Mouse (Mus musculus): ENCODE data around the gene Rin3.

Rin3 gene

DNA sequence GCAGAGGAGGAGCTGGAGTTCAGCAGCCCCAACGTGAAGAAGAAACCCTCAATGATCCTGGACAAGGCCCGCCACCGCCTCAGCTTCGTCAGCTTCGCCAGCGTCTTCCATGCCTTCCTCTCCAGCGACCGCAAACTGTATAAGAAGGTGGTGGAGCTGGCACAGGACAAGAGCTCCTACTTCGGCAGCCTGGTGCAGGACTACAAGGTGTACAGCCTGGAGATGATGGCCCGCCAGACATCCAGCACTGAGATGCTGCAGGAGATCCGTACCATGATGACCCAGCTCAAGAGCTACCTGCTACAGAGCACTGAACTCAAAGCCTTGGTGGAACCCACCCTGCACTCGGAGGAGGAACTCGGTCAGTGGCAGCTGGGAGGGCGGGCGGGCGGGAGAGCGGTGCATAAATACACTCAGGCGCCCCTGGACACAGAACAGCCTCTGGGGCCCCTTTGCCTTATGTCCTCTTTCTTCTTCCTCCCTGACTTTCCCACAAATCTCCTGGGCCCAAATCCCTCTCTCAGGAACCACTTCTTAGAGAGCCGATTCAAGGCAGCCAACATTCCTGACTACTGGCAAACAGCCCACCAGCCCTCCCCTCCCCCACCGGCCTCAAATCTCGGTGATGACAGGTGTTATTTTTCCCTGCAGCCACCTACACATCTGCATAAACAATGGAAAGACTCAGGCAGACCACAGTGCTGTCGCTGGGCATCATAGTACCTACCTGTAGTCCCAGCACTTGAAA is 86.8 kb downstream of the Rin3 start:
- peak; percentile 16 for DNase-seq (ENCODE audit: low read depth, low spot score)

DNA sequence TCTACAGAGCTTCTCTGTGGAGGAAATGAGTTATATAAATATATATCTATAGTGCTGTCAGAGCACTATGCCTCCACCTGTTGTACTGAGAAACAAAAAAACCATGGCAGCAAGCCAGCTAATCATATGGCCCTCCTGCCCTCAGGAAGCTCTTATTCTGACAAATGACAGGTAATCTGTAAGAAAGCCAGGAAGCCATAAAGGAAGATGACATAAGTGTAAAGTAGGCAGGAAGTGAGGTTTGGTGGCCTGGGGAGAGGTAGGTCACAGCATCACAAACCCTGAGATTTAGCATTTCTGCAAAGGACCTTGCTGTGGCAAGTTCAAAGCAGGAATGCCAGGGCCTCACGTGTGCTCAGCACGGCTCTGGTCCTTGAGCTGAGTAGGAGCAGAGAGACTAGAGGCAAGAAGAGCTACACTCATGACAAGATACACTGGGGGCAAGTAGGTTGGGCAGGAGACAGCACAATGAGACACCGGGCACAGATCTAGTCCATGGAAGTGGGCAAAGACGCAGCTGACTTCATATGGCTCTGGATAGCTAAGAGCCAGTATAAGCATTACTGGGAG is 88.2 kb downstream of the Rin3 start:
- no peak for DNase-seq (ENCODE audit: low read depth, low spot score)

DNA sequence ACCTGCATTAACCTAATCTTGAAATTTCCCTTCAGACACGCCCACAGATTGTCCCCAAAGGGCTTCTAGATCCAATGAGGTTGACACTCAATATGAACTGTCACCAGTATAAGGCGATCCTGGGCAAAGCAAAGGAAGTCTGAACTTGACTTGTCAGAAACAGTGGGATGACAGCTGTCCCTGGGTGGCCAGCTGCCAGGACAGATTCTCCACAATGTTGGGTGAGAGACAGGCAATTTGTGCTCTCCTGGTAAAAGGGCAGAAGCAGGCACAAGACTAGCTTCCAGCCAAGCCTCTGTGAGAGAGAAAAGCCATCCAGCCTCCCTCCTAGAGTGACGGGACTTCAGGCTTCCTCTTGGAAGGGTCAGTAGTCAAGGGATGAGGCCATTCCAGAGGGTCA is 89.5 kb downstream of the Rin3 start:
- DNase-seq (ENCODE audit: low read depth, low spot score), result no peak

DNA sequence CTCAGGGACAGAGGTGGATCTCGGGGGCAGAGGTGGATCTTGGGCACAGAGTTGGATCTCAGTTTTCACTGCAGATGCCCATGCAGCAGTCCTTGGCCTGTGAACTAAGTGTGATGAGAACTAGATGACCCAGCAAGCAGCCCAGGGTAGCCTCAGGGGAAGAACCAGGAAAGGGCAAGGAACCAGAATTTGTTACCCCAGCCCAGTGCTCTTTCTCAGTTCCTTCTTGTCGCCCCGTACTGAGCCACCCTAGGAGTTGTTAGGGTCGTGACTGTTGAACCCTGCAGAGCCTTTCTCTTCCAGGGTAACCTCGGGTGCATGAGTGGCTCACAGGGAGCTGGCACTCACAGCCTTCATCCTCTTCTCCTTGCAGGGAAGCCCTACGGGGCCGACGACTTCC is 99.3 kb downstream of the Rin3 start:
- DNase-seq (ENCODE audit: low read depth, low spot score), result no peak

DNA sequence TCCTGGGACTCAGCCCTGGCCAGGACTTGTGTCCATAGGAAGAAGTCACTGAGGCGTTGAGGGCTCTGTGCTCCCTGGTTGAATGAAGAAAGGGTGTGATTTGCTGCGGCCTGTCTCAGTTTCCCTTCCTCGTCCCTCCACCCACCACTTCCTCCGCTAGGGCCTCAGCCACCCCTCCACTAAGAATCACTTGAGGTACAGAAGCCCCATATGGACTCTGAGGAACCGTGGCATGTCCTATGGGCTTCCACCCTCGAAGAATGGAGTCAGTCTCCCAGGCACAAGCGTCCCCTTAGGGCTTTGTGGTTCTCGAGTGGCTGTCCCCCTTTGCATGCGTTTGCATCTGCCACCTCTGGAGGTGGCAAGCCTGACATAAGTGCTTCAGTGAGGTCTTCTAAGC is 100.4 kb downstream of the Rin3 start:
- DNase-seq (ENCODE audit: low read depth, low spot score), result no peak

DNA sequence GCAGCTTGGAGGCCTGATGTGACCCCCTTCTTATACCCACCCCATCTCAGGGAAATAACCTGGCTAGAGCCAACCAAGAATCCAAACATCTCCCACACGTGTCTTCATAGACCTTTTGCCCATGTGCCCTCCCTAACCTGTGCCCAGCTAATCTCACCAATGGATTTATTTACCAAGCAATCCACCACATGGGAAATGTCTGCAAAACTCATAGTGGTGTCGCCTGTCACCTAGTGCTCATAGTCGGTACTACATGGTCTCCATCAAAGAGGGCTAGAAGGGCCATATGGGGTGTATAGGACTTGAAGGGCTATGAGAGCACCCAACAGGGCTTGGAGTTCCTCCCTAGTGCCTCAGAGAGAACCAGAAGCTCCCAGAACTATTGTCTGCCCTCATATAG is 102.0 kb downstream of the Rin3 start:
- peak; percentile 54 for DNase-seq (ENCODE audit: low read depth, low spot score)

DNA sequence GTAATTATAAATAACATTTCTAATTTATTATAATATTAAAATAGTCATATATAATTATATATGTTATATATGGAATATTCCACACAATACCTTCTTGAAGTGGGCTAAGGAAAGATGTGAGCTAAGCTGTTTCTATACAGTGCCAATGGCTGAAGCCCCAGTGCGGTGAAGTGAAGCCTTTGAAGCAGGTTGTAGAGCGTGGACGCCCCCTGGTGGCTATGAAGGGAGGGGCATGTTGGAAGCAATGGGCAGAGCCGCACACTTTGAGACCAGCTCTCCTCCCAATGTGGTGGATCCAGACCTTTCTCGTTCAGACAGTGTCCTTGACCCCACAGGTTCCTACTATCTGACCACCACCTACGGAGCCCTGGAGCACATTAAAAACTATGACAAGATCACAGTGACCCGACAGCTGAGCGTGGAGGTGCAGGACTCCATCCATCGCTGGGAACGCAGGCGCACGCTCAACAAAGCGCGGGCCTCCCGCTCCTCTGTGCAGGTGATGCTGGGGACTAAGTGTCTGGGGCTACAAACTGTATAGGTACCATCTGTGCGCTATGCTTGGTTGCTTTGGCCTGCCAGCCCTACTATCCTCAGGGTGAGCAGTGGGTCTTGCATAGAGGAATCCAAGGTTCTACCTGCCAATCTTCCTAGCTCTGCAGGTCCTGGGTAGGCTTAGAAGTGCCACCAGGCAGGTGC is 104.5 kb downstream of the Rin3 start:
- DNase-seq (ENCODE audit: low read depth, low spot score), result peak; percentile 82

DNA sequence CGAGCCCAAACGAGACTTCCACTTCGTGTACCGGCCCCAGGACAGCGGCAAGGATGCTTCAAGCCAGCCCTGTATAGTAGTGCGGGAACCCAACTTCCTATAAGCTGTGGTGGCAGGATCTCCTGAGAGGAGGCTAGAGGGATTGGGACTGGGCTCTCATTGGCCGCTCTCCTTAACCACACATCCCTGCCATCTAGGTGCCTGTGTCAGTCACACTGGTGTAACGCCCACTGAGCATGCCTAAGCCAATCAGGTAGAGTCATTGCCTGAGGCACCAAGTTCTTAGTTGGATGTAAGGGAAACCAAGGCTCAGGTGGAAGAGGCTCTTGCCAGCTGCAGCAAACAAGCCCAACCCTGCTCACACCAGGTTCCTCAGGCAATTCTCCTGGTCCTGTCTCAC is 107.2 kb downstream of the Rin3 start:
- no peak for DNase-seq (ENCODE audit: low read depth, low spot score)

DNA sequence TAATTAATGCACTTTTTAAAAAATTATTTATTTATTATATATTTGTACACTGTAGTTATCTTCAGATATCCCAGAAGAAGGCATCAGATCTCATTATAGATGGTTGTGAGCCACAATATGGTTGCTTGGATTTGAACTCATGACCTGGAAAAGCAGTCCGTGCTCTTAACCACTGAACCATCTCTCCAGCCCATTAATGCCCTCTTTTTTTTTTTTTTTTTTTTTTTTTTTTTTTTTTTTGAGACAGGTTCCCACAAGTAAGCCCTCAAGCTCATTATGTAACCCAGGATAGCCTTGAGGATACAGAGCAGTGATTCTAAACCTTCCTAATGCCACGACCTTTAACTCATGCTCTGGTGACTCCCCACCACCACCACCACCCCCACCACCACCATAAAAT is 108.3 kb downstream of the Rin3 start:
- DNase-seq (ENCODE audit: low read depth, low spot score), result no peak

DNA sequence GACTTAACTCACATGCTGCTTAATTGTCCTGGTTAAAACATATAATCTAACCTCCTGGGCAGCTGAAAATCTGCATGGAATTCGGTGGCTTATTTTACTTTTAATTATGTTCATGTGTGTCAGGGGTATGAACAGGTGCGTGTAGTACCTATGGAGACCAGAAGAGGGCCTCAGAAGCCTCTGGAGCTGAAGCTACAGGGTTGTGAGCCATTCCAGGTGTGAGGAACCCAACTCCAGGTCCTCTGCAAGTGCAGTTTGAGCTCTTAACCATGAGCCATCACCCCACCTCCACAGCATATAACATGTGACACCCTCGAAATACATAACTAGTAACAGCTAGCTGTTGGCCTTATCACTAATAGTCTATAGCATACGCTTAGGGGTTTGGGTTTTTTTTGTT is 109.1 kb downstream of the Rin3 start:
- DNase-seq (ENCODE audit: low read depth, low spot score), result peak; percentile 44

DNA sequence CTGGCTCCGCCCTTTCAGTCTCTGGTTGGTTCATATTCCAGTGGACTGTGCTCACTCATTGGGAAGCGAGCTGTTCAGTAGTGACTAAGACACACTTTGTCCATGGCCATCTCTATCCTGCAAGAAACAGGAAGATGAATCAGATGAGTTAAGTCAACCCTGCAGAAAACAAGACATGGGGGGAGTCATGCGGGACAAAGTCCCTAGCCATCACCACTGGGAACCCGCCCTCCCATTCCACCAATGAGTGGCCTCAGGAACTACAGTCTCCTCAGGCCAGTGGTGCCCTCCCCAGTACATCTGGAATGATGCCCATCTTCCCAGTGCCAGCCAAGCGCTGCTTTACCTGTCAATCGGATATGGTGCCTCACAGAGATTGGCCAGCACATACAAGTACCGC is 111.6 kb downstream of the Rin3 start:
- DNase-seq (ENCODE audit: low read depth, low spot score), result no peak

DNA sequence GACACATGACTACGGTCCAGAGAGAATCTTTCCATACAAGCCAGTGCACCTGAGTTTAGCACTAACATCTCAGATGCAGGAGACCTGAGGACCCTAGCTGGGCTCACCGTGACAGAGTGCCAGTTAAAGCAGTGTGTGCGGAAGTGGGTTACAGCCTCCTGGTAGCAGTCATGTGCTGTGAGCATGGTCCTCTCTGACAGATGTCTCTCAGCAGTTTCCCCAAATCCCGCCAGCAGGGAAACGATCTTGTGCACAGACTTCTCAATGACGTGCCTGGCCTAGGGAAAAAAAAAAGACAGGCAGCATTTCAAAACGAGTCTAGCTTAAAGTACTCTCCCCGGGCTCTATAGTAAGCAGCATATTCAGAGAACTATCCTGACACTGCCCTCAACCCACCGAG is 112.7 kb downstream of the Rin3 start:
- no peak for DNase-seq (ENCODE audit: low read depth, low spot score)

DNA sequence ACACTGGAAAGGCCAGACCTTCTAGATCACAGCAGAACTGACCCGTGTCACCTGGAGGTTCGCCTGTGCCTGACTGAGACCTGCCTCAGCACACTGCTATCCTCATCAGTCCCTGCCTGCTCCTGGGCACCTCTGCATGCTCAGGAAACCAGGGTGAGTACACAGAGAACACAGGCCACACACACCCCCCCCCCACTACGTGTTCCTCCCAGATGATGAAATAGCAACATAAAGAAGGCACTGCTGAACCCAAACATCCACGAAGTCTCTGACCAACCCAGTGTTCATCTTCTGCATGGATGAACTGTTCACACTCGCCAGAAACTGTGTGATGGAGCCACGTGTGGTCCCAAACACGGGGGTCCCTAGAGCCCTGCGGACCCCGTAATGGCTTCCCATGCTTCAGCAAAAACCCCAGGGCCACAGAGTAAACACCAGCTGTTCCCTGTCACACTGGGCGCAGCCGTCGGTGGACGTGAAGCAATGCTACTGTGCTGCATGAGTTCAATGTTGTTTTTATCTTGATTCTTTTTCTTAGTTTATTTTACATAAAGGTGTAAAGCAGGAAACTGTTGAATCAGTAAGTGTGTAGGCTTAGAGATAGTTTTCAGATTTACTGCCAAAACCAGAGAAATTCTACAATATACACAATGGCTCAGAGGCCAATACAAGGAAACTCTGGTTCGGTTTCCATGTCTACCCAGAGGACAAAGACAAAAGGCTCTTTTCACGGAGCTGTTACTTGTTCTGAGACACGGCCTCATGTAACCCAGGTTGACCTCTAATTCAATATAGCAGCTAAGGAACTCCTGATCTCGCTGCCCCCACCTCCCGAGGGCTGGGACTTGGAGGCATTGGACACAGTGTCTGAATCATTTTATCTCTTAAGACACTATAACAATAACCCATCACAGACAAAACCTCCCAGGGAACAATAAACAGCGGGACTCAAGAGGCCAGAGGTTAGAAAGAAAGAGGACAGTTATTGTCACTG is 113.4 kb downstream of the Rin3 start:
- DNase-seq (ENCODE audit: low read depth, low spot score), result no peak

DNA sequence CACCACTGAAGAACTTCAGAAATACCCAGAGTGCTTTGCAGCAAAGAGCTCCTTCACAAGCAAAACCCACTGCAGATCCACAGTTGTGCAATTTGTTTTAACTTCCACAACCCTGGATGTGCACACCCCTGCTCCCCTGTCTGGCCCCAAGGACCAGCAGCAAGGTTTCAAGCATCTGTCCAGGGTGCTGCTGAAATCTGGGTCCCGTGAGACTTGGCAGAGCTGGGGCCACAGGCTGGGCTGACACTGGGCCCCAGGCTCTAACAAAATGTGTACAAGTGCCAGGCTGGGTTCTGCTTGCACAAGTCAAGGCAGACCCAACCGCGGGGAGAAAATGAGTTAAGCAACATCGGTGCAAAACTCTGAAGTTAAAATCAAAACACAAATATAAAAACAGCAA is 115.7 kb downstream of the Rin3 start:
- no peak for DNase-seq (ENCODE audit: low read depth, low spot score)

DNA sequence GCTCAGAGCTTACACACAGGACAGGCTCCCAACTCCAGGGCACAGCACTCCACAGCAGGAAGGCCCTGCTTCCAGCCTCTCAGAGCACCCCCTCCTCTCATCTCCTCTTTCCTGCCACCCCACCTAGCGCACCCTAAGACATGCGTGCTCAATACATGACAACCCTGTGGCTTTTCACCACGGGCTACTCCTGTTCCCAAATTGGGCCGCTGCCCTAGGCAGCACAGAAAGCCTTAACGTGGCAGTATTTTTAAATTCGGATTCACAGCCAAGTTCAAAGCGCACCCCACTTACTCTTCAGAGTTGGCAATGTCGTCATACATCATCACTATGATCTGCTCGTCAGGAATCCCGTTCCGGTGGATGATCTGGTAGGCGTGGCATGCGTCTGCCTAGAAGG is 130.3 kb downstream of the Rin3 start:
- no peak for DNase-seq (ENCODE audit: low read depth, low spot score)

DNA sequence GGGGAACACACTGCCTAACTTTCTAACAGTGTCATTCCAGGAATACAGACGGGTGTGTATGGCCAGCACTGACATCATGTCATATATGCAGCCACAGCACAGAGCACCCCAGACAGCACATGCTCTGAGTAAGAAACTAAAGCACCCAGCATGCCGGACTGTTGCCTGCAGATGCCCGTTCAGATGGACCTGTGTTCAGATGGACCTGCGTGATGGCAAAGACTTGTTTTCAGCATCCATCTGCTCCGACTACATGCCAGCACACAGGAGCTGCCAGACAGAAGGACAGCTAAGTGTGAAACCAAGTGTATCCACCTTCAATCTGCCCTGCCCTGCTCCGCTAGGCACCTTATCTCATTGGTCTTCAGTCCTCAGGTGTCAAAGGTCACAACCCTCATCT is 131.8 kb downstream of the Rin3 start:
- DNase-seq (ENCODE audit: low read depth, low spot score), result no peak

DNA sequence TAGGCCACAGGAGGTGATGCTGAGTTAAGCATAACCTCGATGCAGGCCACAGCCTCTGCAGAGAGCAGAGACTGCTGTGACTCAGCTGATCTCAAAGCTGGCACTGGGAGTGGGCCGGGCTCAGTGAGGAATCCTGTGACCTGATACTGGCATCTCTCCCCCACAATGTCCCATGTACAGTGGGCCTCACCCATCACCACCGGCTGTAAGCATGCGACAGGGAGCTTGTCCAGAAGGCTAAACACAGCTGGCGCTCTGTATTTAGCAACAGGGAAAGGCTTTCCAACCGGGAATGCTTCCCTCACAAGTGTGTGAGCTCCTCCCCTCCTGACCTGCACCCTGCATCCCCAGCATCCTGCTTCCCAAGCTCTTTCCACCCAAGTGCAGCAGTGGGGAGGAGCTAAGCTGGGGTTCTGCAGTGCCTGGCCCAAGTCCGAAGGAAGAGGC is 133.6 kb downstream of the Rin3 start:
- no peak for DNase-seq (ENCODE audit: low read depth, low spot score)

DNA sequence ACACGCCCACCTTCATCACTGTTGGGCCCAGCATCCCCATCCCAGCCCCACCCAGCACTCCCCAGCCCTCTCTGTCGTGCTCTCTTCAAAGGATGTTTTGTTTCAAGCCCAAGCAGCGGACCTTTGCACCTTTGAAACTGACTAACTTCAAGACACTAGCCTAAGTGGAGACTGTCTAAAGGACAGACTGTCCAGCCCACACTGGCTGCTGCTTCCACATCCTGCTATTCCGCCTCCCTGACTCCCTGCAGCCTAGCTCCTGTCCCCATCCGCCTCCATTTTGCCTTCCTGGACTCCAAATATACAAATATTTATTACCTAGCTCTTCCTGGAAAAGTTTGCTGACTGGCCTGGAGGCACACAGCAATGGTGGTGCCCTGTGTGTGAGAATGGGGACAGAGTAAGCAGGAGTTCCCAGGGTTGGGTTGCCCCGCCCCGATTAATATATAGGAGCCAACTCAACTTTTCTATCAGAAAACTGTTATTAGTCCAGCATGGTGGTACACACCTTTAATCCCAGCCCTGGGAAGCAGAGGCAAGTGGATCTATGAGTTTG is 134.2 kb downstream of the Rin3 start:
- DNase-seq (ENCODE audit: low read depth, low spot score), result no peak

DNA sequence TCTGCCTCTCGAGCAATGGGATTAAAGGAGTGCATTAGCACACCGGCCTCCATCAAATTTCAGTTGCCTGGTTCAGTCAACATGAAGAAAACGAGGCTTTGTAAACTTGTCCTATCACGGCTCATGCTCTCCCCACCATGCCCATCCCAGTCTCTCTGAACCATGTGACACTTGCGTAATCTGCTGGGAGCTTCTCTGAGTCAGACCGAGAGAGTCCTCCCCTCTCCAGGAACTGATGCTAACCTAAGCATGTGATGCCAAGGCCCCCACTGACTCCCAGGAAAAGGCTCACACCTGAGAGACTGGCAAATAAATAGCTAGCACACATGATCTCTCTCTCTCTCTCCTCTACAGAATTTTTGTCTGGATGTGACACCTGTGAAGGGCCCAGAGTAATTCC is 134.9 kb downstream of the Rin3 start:
- DNase-seq (ENCODE audit: low read depth, low spot score), result no peak

DNA sequence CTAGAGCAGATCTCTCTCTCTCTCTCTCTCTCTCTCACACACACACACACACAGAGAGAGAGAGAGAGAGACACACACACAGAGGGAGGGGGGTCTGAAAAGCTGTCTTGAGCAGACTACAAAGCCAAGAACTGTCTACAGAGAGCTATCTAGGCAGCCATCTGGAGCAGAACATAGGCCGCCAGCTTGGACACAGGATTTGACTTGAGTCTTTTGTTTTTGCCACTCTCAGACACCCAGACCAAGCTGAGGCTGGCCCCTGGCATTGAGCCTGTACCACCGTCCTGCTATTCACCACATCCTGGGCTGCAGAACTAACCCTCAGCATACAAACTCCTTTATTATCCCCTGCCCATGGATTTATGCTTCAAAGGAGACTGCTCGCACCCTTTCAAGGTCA is 136.7 kb downstream of the Rin3 start:
- DNase-seq (ENCODE audit: low read depth, low spot score), result no peak

DNA sequence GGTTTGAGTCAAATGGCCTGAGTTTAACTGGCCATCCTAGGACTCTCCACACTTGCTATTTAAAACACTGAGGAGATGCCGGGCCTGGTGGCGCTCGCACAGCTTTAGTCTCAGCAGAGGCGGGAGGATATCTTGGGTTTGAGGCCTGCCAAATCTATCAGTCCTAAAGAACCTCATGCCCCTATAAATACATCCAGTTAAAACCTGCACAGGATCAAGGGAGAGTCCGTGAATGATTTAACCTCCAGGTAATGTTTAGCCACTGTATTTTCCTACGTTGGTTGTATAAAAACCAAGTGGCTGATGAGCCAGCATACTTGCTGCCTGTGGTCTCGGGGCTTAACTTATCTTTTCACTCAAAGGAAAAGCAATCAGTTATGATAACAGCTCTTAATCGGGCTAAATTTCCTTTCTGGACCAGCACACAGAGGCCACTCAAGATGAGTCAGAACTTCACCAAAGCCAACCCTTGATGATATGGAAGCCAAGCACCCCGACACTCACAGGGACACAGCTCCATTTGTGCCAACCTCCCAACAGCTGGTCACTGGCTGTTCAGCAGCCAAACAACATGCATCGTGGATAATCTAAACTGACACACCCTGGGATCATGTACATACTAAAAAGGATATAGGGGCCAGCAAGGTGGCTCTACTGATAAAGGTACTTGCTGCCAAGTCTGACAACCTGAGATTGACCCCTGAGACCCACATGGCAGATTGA is 137.5 kb downstream of the Rin3 start:
- no peak for DNase-seq (ENCODE audit: low read depth, low spot score)
